Comparison of ENCODE assay signal across 9 mouse cellular contexts in genomic region chr16:34302063-34302462, GRCm38 (mm10).
DNase-seq lines count a peak whose midpoint lies in the region; ATAC-seq and TF ChIP-seq lines count a peak whose summit lies in the region.
"Had no signal": no experiment of that assay in that cellular context is flagged by ENCODE, and none has a peak within 500 bp of the region (broad histone marks: within the 10 kb centered on the region; RNA-seq: fewer than 3 reads in every experiment).

No protein-coding gene starts in this region.

- no peaks in the 10 kb centered on the region for H3K4me1 ChIP-seq in kidney, adult 2 months (ENCODE audit: control insufficient read depth, insufficient read depth, low read length)
- no peaks in the 10 kb centered on the region for H3K4me1 ChIP-seq in kidney, embryonic 14.5 days (ENCODE audit: control insufficient read depth, insufficient read depth, low read length)
- H3K4me1 ChIP-seq: liver, embryonic 13.5 days had no signal

- no peaks in the 10 kb centered on the region for H3K9me3 ChIP-seq in kidney, embryonic 14.5 days (ENCODE audit: control insufficient read depth, low read length)
- H3K9me3 ChIP-seq: liver, embryonic 13.5 days; neural tube, embryonic 13.5 days had no signal

- peak; percentile 67 for TF ChIP-seq CTCF in kidney, adult 2 months (conservative IDR thresholded peaks at IDR 0.05; ENCODE audit: insufficient read depth, insufficient read length, low read depth, low read length)

- DNase-seq in kidney, adult 2 months: peak; percentile 52
- DNase-seq in A20 (ENCODE audit: low read depth, low spot score): peak; percentile 15
- peak; percentile 49 for DNase-seq in NIH3T3 (ENCODE audit: low read depth)
- DNase-seq in kidney, postnatal 4 days: peak; percentile 31 to 34
- no peak for DNase-seq in cerebellum, postnatal 4 days (ENCODE audit: low spot score in 2 of 2)
- DNase-seq: liver, embryonic 13.5 days had no signal

- no peak overlapping the region for H3K9ac ChIP-seq in kidney, embryonic 14.5 days (ENCODE audit: low read depth, low read length)
- H3K9ac ChIP-seq: liver, embryonic 13.5 days; neural tube, embryonic 13.5 days had no signal

- no peak for TF ChIP-seq POLR2A in kidney, adult 2 months (IDR thresholded peaks at IDR 0.05; ENCODE audit: low read depth, low read length)

- no peak overlapping the region for H3K4me2 ChIP-seq in kidney, embryonic 14.5 days (replicated peaks; ENCODE audit: low read depth, low read length)
- H3K4me2 ChIP-seq: liver, embryonic 13.5 days; neural tube, embryonic 13.5 days had no signal

- no peak overlapping the region for H3K27ac ChIP-seq in kidney, adult 2 months (ENCODE audit: insufficient read depth, low read depth, low read length)
- no peak overlapping the region for H3K27ac ChIP-seq in kidney, embryonic 14.5 days (ENCODE audit: low read depth, low read length)
- H3K27ac ChIP-seq: liver, embryonic 13.5 days; neural tube, embryonic 13.5 days had no signal

- no peaks in the 10 kb centered on the region for H3K36me3 ChIP-seq in kidney, adult 2 months (ENCODE audit: control insufficient read depth, insufficient read depth, low read length)
- peaks cover 3% of the 10 kb centered on the region; the same call in 1 of the 2 replicates for H3K36me3 ChIP-seq in kidney, embryonic 14.5 days (ENCODE audit: control insufficient read depth, insufficient read depth, low read length)
- H3K36me3 ChIP-seq: liver, embryonic 13.5 days had no signal

- no peak for ATAC-seq in kidney, embryonic 14.5 days (ENCODE audit: low FRiP score, low TSS enrichment)
- no peak for ATAC-seq in granulocyte monocyte progenitor cell, adult 5-6 weeks (replicated peaks; ENCODE audit: poor library complexity, severe bottlenecking)

- no peaks in the 10 kb centered on the region for H3K27me3 ChIP-seq in kidney, adult 2 months (replicated peaks; ENCODE audit: control insufficient read depth, insufficient read depth, low read length)
- no peaks in the 10 kb centered on the region for H3K27me3 ChIP-seq in kidney, embryonic 14.5 days (ENCODE audit: control insufficient read depth, insufficient read depth, low read length)
- H3K27me3 ChIP-seq: liver, embryonic 13.5 days; neural tube, embryonic 13.5 days had no signal

- H3K4me3 ChIP-seq in kidney, adult 2 months (ENCODE audit: insufficient read depth, low read depth, low read length): no peak overlapping the region
- no peak overlapping the region for H3K4me3 ChIP-seq in kidney, embryonic 14.5 days (ENCODE audit: low read length)
- H3K4me3 ChIP-seq: liver, embryonic 13.5 days; neural tube, embryonic 13.5 days had no signal

- WGBS in kidney, adult 2 months: 88% methylated on average over 1 of the region's 1 CpGs
- WGBS in kidney, embryonic 14.5 days: 100% methylated on average over 1 of the region's 1 CpGs

Comparison
In these comparisons a context has a peak if more than half of its experiments do, and no peak if none do; other contexts are left out.
1. DNase-seq: peak in kidney, adult 2 months (single experiment), A20 (single experiment), NIH3T3 (single experiment) and kidney, postnatal 4 days (2 of 2); none in cerebellum, postnatal 4 days (0 of 2).